In the genomic region with DNA sequence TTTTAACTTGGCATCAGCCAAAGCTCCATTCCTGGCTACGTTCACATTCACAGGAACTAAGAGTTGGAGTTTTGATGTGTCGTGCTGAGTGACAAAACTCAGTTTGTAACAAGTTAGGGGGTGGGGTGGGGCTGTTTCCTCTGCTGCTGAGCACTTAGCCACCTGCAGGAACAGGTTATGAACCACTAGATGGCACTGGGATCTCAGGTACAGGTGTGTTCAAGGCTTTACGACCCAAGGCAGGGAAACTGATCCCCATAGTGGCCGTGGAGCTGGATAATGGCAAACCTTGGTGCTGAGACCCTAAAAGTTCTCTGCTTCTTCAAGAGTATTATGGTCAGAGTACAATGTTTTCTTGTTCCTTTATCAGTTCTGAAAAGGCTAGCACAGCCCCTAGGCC, we compare ENCODE assay signal across 20 mouse cellular contexts. TPM values are rescaled to one million over a fixed set of nuclear protein-coding genes. Genes with fewer than 3 reads are reported as not detected.
DNase-seq lines count a peak whose midpoint lies in the region; ATAC-seq and TF ChIP-seq lines count a peak whose summit lies in the region.
"Had no signal": no experiment of that assay in that cellular context is flagged by ENCODE, and none has a peak within 500 bp of the region (broad histone marks: within the 10 kb centered on the region; RNA-seq: fewer than 3 reads in every experiment).

No protein-coding gene starts in this region.

- no peak for ATAC-seq in embryonic facial prominence, embryonic 13.5 days (ENCODE audit: insufficient number of reproducible peaks, insufficient read depth, low FRiP score, low TSS enrichment, low read depth)
- no peak for ATAC-seq in kidney, postnatal 0 days (replicated peaks; ENCODE audit: low FRiP score, low read depth)
- no peak for ATAC-seq in kidney, embryonic 15.5 days (replicated peaks; ENCODE audit: low FRiP score)
- ATAC-seq: midbrain, embryonic 16.5 days had no signal

- H3K4me1 ChIP-seq in embryonic facial prominence, embryonic 13.5 days: peaks cover 41% of the 10 kb centered on the region
- H3K4me1 ChIP-seq in embryonic facial prominence, embryonic 10.5 days: peaks cover 29% of the 10 kb centered on the region
- no peaks in the 10 kb centered on the region for H3K4me1 ChIP-seq in kidney, postnatal 0 days (replicated peaks; ENCODE audit: insufficient read depth, low read length)
- peaks cover 13% of the 10 kb centered on the region for H3K4me1 ChIP-seq in kidney, embryonic 15.5 days
- H3K4me1 ChIP-seq in small intestine, adult 2 months (ENCODE audit: control insufficient read depth, insufficient read depth, insufficient read length, low read length): peaks cover 33% of the 10 kb centered on the region; the same call in 1 of the 2 replicates
- H3K4me1 ChIP-seq: heart, embryonic 12.5 days had no signal

- peak; percentile 61 for TF ChIP-seq CTCF in kidney, postnatal 0 days (IDR thresholded peaks at IDR 0.05; ENCODE audit: low read depth)
- peak; percentile 68; the same call in 1 of the 2 replicates for TF ChIP-seq CTCF in small intestine, adult 2 months (IDR thresholded peaks at IDR 0.05; ENCODE audit: extremely low read depth, insufficient read length, insufficient replicate concordance, low read depth, low read length)

- H3K9me3 ChIP-seq in embryonic facial prominence, embryonic 13.5 days: no peaks in the 10 kb centered on the region
- H3K9me3 ChIP-seq in embryonic facial prominence, embryonic 10.5 days: no peaks in the 10 kb centered on the region
- H3K9me3 ChIP-seq in kidney, postnatal 0 days (replicated peaks; ENCODE audit: low read length): no peaks in the 10 kb centered on the region
- no peaks in the 10 kb centered on the region for H3K9me3 ChIP-seq in kidney, embryonic 15.5 days (replicated peaks)
- H3K9me3 ChIP-seq: forebrain, embryonic 12.5 days; heart, embryonic 12.5 days; hindbrain, embryonic 12.5 days; limb, embryonic 15.5 days; stomach, embryonic 15.5 days had no signal

- no peak overlapping the region for H3K4me2 ChIP-seq in embryonic facial prominence, embryonic 13.5 days
- no peak overlapping the region for H3K4me2 ChIP-seq in kidney, postnatal 0 days (ENCODE audit: low read length)
- no peak overlapping the region for H3K4me2 ChIP-seq in kidney, embryonic 15.5 days
- H3K4me2 ChIP-seq: forebrain, embryonic 12.5 days; heart, embryonic 12.5 days; hindbrain, embryonic 12.5 days; limb, embryonic 15.5 days; stomach, embryonic 15.5 days had no signal

- DNase-seq in embryonic facial prominence, embryonic 10.5 days (ENCODE audit: low spot score): no peak
- DNase-seq in kidney, postnatal 0 days (ENCODE audit: low spot score): no peak
- peak; percentile 13 for DNase-seq in lung, postnatal 36 days
- DNase-seq in lung, postnatal 10 days: no peak
- DNase-seq in urinary bladder, adult 2 months (ENCODE audit: low spot score): no peak
- DNase-seq: cerebellum, adult 9-11 months; embryo, embryonic 11 days; heart, postnatal 14 days; kidney, postnatal 10 days; right cerebral cortex, postnatal 25 days; thymus, adult 2 months had no signal

- H3K27ac ChIP-seq in embryonic facial prominence, embryonic 13.5 days: no peak overlapping the region
- no peak overlapping the region for H3K27ac ChIP-seq in embryonic facial prominence, embryonic 10.5 days (replicated peaks)
- no peak overlapping the region for H3K27ac ChIP-seq in kidney, postnatal 0 days
- H3K27ac ChIP-seq in kidney, embryonic 15.5 days: no peak overlapping the region
- no peak overlapping the region for H3K27ac ChIP-seq in small intestine, adult 2 months (ENCODE audit: insufficient read depth, low read depth, low read length)
- H3K27ac ChIP-seq: forebrain, embryonic 12.5 days; hindbrain, embryonic 12.5 days; limb, embryonic 15.5 days; stomach, embryonic 15.5 days had no signal

- 39% methylated on average over 4 of the region's 4 CpGs for WGBS in embryonic facial prominence, embryonic 13.5 days
- 41% methylated on average over 4 of the region's 4 CpGs for WGBS in embryonic facial prominence, embryonic 10.5 days
- 49% methylated on average over 4 of the region's 4 CpGs for WGBS in kidney, postnatal 0 days
- WGBS in kidney, embryonic 15.5 days: 52% methylated on average over 4 of the region's 4 CpGs
- WGBS in small intestine, adult 2 months: 14% methylated on average over 4 of the region's 4 CpGs

- H3K27me3 ChIP-seq in embryonic facial prominence, embryonic 13.5 days: peaks cover 21% of the 10 kb centered on the region
- H3K27me3 ChIP-seq in embryonic facial prominence, embryonic 10.5 days (replicated peaks; ENCODE audit: low read depth, poor library complexity, severe bottlenecking): peaks cover 35% of the 10 kb centered on the region
- no peaks in the 10 kb centered on the region; the same call in 1 of the 2 replicates for H3K27me3 ChIP-seq in kidney, postnatal 0 days (ENCODE audit: insufficient read depth, low read length)
- peaks cover 58% of the 10 kb centered on the region for H3K27me3 ChIP-seq in kidney, embryonic 15.5 days
- H3K27me3 ChIP-seq in small intestine, adult 2 months (ENCODE audit: control insufficient read depth, insufficient read depth, low read length): no peaks in the 10 kb centered on the region
- H3K27me3 ChIP-seq: forebrain, embryonic 12.5 days; hindbrain, embryonic 12.5 days; stomach, embryonic 15.5 days had no signal

- no peak overlapping the region for H3K4me3 ChIP-seq in embryonic facial prominence, embryonic 13.5 days
- no peak overlapping the region for H3K4me3 ChIP-seq in embryonic facial prominence, embryonic 10.5 days
- no peak overlapping the region for H3K4me3 ChIP-seq in kidney, postnatal 0 days (replicated peaks; ENCODE audit: low read depth, low read length)
- no peak overlapping the region for H3K4me3 ChIP-seq in kidney, embryonic 15.5 days (replicated peaks)
- H3K4me3 ChIP-seq in small intestine, adult 2 months (ENCODE audit: low read depth, low read length): no peak overlapping the region
- H3K4me3 ChIP-seq: forebrain, embryonic 12.5 days; heart, embryonic 12.5 days; hindbrain, embryonic 12.5 days; limb, embryonic 15.5 days; stomach, embryonic 15.5 days had no signal

- 0 out of 2 replicates have a peak overlapping the region, but pooled peaks have one; percentile 7 for H3K9ac ChIP-seq in embryonic facial prominence, embryonic 13.5 days
- no peak overlapping the region for H3K9ac ChIP-seq in kidney, postnatal 0 days (ENCODE audit: low read depth, low read length)
- H3K9ac ChIP-seq in kidney, embryonic 15.5 days: no peak overlapping the region
- H3K9ac ChIP-seq: forebrain, embryonic 12.5 days; heart, embryonic 12.5 days; hindbrain, embryonic 12.5 days; limb, embryonic 15.5 days; stomach, embryonic 15.5 days had no signal

- no peaks in the 10 kb centered on the region for H3K36me3 ChIP-seq in embryonic facial prominence, embryonic 13.5 days
- no peaks in the 10 kb centered on the region for H3K36me3 ChIP-seq in embryonic facial prominence, embryonic 10.5 days (replicated peaks)
- H3K36me3 ChIP-seq in kidney, postnatal 0 days (ENCODE audit: insufficient read depth, low read length): no peaks in the 10 kb centered on the region
- H3K36me3 ChIP-seq in kidney, embryonic 15.5 days: no peaks in the 10 kb centered on the region
- no peaks in the 10 kb centered on the region for H3K36me3 ChIP-seq in small intestine, adult 2 months (ENCODE audit: control insufficient read depth, insufficient read depth, low read length)
- H3K36me3 ChIP-seq: forebrain, embryonic 12.5 days; heart, embryonic 12.5 days; hindbrain, embryonic 12.5 days; limb, embryonic 15.5 days; stomach, embryonic 15.5 days had no signal

- TF ChIP-seq POLR2A in small intestine, adult 2 months (IDR thresholded peaks at IDR 0.05; ENCODE audit: low read depth, low read length): no peak

RNA-seq across cellular contexts. Expression of gene Dact2, which starts 29.6 kb away (rescaled TPM):
- 2.5 and 3.1 TPM in 2 replicates for polyA plus RNA-seq in embryonic facial prominence, embryonic 13.5 days (2015; fragmentation: Nextera tagmentation; extraction: Ambion mirVana)
- polyA plus RNA-seq in embryonic facial prominence, embryonic 10.5 days (2016; fragmentation: Nextera tagmentation; extraction: Ambion mirVana): 0.60 and 0.73 TPM in 2 replicates
- polyA plus RNA-seq in kidney, postnatal 0 days (2015; fragmentation: Nextera tagmentation; extraction: Ambion mirVana): 14.8 and 16.0 TPM in 2 replicates
- polyA plus RNA-seq in kidney, embryonic 15.5 days (2015; fragmentation: Nextera tagmentation; extraction: Ambion mirVana): 11.8 and 12.9 TPM in 2 replicates
- polyA plus RNA-seq in small intestine, adult 2 months (2012; rRNA removed): 11.1 and 43.8 TPM in 2 replicates
- polyA plus RNA-seq in urinary bladder, adult 2 months (2012; rRNA removed): 1.2 and 1.4 TPM in 2 replicates

RNA-seq across cellular contexts. Expression of gene Smoc2, which starts 45.6 kb away (rescaled TPM):
- 122 and 178 TPM in 2 replicates for polyA plus RNA-seq in embryonic facial prominence, embryonic 13.5 days (2015; fragmentation: Nextera tagmentation; extraction: Ambion mirVana)
- 12.0 and 18.1 TPM in 2 replicates for polyA plus RNA-seq in embryonic facial prominence, embryonic 10.5 days (2016; fragmentation: Nextera tagmentation; extraction: Ambion mirVana)
- 57.5 and 66.1 TPM in 2 replicates for polyA plus RNA-seq in kidney, postnatal 0 days (2015; fragmentation: Nextera tagmentation; extraction: Ambion mirVana)
- polyA plus RNA-seq in kidney, embryonic 15.5 days (2015; fragmentation: Nextera tagmentation; extraction: Ambion mirVana): 73.9 and 89.7 TPM in 2 replicates
- 43.5 and 45.2 TPM in 2 replicates for polyA plus RNA-seq in small intestine, adult 2 months (2012; rRNA removed)
- polyA plus RNA-seq in urinary bladder, adult 2 months (2012; rRNA removed): 129 and 144 TPM in 2 replicates
